Mouse (Mus musculus) granulocyte monocyte progenitor cell, adult 5-6 weeks (primary cell): Measurements from ENCODE around the gene Casc3. TPM values are rescaled to one million over a fixed set of nuclear protein-coding genes. Genes with fewer than 3 reads are reported as not detected.
"Not testable (repeated sequence)": the region's sequence is repeated elsewhere in the genome, so short reads cannot be mapped to it uniquely, and the experiment has no call there.

Experiments
- ATAC-seq: replicated peaks from 2 replicates; pipeline ENCODE4 v1.8.0; 2016; ENCODE audit warnings: mild to moderate bottlenecking, moderate TSS enrichment, inconsistent platforms; ENCODE audit not compliant: poor library complexity, severe bottlenecking
- total RNA-seq, 2 experiments: library from RNA; stranded (forward) in 1 of 2; stranded (reverse) in 1 of 2; fragments of 200-712, 200-1000 nt in 1 of 2; fragments of >200 nt in 1 of 2; fragmentation: Nextera tagmentation in 1 of 2; gene quantifications; 2 replicates each; pipeline ENCODE4 v1.2.3; 2014 to 2017

The Casc3 gene
- total RNA-seq, 2 experiments from 2014 or later, result 31.8 to 46.1 TPM

DNA sequence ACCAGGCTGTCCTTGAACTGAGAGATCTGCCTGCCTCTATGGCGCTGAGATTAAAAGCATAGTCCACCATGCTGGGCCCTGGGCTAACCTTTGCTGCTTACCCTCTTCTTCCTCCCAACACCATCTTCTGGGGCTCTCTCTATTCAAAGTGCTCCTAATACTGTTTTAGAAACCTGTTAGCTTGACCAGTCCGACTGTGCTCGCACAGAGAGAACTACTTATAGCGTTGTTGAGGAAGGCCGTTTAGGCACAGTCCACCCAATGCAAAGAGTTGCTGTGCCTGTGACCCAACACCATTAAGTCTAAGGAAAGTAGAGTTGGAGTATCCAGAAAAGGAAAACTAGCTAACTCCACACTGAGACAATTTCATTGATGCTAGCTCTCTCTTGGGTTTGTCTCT is 16.6 kb upstream of the Casc3 start:
- ATAC-seq, result no peak

DNA sequence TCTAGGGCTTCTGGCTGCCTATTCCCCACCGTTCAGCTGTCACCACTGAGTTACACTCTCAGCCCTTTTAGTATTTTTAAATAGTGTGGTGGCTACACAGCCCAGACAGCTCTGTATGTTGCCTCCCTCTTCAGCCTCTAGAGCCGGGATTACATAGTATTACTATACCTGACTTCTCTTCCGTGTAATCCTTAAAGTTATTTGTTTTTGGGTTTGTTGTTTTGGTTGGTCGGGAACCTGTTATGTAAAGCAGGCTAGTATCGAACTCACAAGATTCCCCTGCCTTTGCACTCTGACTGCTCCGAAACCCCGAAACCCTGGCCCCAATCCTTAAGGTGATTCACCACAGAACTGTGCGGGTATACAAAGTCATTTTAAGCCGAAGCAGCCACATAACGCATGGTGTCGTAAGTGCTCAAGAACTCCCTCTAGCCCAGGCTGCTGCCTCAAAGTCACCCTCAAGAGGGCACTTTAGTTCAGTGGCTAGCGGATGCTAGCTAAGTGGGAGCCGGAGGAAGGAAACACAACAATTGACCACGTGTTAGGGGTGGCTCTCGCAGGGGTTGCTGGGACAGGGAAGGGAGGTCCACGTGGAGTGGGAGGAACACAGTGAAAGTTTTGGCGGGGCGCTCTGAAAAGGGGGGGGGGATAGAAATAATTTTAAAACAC is 16.0 kb upstream of the Casc3 start:
- ATAC-seq, result peak; percentile 82

DNA sequence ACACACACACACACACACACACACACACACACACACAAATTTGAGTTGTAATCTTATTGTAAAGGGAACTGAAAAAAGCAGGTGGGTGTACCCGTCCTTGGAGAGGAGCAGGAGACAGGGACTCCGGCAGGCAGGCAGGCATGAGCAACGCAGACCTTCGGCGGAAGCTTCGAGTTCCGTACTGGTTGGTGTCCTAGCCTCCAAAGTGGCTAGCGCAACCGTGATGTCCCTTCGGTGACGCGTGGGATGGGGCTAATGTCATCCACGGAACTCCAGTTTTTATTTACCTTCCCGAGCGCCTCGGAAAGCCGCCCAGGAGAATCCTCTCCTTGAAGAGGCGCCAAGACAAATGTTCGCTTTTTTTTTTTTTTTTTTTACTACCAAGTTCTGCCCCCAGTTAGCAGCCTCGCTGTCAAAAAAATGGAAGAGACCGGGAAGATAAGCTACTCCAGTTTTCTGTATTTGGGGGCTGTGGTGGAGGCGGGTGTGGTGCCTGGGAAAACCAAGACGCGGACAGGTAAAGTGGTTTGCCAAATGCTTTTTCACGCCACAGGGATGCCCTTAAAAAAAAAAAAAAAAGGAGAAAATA is 15.4 kb upstream of the Casc3 start:
- peak; percentile 41 for ATAC-seq

DNA sequence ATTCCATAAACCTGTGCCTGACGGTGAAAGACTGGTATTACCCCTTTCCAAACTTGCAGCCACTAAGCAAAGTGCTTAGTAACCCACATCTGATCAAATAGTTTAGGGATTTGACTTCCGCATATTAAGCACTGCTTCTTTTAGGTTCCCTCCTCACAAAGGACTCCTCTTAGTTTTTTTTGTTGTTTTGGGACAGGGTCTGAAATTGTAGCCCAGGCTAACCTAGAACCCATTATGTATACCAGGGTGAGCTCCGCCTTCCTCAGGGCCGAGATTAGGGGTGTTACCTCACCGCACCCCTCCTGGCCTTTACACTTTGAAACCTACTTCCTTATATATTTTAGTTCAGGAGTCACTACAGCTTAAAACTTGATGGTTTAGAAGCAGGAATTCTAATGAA is 14.9 kb upstream of the Casc3 start:
- no peak for ATAC-seq

DNA sequence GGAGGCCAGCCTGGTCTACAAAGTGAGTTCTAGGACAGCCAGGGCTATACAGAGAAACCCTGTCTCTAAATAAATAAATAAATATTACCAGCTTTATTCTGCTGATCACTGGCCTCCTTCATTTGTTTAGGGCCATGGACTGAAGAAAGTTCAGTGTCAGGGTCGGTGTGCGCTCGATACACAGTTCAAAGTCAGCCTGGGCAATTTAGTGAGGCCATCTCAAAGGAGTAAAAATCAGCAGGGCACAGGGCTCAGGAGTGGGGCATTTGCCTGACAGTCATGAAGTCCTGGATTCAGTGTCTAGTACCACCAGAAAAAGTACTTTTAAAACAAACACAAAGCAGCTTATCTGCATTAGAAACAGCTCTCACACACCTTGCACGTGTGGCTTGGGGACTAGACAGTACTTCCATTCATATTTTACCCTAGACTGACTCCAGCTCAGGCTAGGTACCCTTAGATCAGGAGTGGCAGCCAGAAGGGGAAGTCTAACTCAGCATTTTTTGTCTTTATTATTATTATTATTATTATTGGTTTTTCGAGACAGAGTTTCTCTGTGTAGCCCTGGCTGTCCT is 14.0 kb upstream of the Casc3 start:
- ATAC-seq, result no peak

DNA sequence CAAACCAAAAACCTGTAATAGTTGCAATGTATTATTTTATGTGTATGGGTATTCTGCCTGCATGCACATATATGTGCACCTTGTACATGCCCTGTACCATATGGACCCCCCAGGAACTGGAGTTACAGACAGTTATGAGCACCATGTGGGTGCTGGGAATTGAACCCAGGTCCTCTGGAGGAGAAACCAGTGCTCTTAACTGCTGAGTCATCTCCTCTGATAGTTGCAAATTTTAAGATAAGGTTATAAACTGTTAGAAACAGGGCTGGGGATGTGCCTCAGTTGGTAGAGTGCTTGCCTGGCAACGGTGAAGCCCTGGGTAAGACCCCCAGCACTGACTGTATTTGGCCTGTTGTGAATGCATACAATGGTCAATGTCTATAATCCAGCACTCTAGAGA is 13.3 kb upstream of the Casc3 start:
- no peak for ATAC-seq

DNA sequence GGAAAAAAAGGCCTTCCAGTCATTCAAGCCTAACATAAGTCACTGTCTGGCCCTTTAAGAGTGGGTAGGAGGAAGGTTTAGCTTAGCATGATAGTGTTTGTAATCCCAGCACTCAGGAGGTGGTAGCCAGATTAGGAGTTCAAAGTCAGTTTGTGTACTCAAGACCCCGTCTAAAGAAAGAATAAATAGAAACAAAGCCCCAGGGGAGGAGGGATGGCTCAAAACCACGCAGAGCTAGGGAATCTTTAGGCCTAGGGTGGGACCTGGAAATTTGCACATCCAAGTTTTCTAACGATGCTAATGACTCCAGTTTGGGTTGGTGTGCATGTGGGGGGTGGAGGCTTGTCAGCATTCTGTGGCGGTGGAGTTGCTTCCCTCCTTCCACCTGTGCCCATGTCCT is 12.6 kb upstream of the Casc3 start:
- no peak for ATAC-seq

DNA sequence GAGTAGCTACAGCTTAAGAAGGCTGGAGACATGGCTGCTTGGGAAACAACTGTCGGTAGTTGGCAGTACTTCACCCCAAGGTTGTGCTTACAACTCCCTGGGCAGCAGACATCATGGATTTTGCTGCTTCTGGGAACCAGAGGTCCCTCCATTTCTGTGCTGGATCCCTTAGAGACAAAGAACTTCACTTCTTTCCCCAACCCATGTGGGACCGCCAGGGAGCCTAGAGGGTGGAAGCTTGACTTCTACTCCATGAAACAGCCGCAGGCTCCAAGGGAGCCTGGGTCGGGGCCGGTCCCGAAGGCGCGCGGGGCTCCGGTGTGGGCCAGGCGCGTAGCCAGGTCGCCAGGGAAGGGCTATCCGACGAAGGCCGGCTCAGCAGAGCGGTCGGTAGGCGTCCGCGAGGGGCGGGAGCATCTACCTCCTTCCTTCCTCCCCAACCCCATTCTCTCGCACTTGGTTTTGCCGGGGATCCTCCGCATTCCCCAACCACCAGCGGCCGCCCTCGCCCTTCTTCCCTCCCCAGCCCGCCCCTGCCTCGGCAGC is 10.2 kb upstream of the Casc3 start:
- peak; percentile 52 for ATAC-seq

DNA sequence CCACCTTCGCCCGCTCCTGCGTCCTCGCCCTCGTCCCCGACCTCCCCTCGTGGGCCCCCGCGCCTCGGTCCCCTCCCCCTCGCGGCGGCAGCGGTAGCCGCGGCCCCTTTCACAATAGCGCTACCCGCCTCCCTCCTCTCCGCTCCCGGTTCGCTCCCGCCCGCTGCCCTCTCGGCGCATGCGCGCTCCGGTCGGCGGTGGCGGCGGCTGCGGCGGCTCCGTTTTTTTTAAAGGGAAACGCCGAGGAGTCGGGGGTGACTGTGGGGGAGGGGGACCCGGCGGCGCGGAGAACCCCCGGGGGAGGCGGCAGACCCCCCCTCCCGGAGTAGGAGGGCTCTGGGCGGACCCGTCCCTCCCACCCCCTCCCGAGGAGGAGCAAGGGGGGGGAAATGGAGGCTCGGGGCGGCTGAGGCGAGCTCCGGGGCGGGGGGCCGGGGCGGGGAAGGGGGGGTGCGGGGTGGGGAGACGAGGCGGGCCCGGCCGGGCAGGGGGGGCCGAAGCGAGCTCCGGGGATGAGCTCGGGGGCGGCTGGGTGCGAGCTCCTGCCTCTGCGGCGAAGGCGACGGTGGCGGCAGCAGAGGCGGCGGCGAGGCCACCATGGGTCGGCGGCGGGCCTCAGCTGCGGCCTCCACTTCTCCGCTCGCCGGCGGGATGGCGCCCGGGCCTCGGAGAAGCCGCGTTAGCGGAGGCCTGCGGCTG is 9.5 kb upstream of the Casc3 start, which contains the start of gene Msl1:
Gene Msl1, plus strand, starts transcription at position 502 of the 699 bp plus-strand sequence.
- peak; percentile 71 for ATAC-seq

DNA sequence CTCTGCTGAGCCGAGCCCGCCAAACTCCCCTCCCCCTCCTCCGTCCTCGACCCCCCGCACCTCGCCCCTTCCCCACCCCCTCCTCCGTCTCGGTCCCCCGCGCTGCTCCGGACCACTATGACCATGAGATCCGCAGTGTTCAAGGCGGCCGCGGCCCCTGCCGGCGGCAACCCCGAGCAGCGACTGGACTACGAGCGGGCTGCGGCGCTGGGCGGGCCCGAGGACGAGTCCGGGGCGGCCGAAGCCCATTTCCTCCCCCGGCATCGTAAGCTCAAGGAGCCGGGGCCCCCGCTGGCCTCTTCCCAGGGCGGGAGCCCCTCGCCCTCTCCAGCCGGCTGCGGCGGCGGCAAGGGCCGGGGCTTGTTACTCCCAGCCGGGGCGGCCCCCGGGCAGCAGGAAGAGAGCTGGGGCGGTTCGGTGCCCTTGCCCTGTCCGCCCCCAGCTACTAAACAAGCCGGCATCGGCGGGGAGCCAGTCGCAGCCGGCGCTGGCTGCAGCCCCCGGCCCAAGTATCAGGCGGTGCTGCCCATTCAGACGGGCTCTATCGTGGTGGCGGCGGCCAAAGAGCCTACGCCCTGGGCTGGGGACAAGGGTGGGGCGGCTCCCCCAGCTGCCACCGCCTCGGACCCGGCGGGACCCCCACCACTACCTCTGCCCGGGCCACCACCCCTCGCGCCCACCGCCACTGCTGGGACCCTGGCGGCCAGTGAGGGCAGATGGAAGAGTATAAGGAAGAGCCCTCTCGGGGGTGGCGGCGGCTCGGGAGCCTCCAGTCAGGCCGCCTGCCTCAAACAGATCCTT is 8.8 kb upstream of the Casc3 start:
- ATAC-seq, result peak; percentile 17; the same call in 1 of the 2 replicates

DNA sequence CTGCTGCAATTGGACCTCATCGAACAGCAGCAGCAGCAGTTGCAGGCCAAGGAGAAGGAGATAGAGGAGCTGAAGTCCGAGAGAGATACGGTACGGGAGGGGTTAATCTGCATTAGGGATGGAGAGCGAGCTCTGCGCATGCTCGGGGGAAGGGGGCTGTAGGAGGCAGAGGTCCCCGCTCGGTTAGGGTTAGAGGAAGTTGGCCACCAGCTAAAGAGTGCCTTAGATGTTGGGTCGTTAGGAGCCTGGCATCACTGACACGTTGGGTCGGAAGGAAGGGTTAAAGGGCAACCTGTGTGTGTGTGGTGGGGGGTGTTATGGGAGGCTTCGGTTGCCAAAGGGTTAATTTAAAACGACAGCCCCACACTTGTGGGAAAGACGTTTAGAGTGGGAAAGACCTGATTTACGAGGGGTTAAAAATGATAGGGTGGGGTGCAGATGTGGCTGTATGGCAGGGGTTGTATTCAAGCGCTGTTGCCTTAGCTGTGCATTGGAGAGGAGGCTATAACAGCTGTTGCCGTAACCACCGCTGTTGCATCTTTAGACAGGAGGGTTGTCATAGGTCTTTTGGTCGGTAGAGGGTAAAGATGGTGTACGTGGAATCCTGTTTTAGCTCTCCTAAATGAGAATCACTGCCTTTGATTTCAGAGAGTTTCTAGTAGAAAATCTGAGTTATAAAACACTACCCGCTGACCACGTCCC is 8.0 kb upstream of the Casc3 start:
- ATAC-seq, result peak; percentile 47

DNA sequence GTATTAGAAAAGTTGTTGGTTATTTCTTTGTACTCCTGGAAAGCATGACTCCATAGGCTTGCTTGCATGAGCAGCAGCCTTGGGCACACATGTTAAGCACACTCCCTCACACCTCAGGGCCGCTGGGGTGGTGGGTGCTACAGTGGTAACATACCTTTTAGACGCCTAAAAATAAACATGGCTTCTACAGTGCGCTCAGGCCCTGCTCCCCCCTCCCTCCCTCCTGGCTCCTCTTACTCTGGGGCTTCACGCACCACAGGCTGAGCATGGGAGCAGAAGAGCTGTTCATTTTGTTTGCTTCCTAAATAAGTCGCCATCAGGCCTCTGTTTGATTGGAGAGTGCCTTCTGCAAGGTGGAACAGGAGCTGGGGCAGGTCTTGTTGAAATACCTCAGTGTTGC is 7.4 kb upstream of the Casc3 start:
- ATAC-seq, result no peak

DNA sequence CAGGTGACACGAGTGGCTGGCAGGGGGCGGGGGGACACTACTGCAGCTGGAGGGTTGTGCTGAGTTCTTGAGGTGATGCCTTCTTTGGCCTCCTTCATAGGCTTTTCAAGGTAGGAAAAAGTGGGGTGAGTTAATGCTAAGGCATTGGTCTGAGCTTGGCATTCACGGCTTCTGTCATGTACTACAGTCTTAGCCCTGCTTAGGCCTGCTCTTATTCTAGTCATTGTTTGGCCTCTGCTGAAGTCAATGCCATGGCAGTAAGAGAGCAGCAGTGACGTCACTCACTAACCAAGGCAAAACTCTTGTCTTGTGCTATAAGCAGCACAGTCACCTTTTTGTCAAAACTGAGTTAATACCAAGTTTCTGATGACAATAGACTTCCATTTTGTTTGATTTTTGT is 6.8 kb upstream of the Casc3 start:
- no peak for ATAC-seq

DNA sequence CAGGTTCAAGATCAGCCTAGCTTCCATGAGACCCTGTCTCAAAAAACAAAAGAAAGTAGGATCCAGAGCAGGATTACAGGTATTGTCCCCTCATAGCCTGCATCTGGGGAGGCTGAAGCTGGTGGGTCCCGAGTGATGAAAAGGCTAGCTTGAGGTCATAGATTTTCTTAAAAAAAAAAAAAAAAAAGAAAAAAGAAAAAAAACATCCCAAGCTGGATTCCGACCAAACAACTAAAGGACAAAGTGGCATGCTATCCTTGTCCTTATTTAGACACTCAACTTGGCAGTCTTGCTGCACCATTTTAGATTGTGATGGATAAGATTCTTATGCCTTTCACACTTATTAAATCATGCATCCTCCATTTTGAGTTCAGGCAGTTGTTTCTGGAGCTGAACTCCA is 3.7 kb downstream of the Casc3 start:
- no peak for ATAC-seq

DNA sequence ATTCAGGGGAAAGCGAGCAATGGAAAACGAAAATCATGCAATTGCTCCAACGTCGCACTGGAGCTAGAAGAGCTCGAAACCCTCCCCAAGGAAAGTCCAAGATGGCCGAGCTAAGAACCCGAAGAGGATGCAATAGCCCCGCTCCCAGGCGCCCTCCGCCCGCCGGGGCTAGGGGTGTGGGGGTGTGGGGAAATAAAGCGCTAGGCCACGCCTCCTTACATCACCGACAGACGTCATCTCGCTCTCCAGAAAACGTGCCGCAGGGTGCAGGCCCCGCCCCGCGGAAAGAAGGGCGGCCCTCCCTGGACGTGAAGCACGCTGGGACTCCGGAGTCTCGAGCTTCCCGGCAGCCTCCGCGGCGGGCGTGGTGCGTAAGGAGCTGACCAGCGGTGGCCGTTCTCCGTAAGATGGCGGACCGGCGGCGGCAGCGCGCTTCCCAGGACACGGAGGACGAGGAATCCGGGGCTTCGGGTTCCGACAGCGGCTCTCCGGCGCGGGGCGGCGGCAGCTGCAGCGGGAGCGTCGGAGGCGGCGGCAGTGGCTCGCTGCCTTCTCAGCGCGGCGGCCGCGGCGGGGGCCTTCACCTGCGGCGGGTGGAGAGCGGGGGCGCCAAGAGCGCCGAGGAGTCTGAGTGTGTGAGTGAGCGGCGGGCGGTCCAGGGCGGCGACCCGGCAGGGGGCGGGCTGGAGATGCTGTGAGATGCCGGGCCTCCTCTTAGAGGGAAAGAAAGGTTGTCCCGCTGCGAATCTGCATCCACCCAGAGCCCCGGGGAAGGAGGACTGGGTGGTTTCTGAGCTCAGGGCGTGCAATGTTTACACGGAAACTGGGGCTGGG is 5.0 kb downstream of the Casc3 start:
- ATAC-seq, result peak; percentile 96

DNA sequence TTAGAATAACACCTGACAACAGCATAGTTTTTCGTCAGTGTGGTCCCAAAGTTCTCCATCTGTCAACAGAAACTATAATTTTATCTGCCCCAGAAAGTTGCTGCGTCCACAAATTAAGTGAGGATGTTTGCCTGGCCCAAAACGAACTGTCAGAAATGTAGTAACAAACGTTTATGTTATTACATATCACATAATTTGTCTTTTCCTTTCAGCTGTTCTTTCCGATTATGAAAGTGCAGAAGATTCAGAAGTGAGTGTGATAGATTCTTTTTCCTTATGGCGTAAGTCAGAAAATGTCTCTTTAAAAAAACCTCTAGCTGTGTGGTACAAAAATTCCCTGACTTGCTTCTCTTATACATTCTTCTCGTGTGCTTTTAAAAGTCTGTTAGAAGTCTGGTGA is 6.0 kb downstream of the Casc3 start:
- no peak for ATAC-seq

DNA sequence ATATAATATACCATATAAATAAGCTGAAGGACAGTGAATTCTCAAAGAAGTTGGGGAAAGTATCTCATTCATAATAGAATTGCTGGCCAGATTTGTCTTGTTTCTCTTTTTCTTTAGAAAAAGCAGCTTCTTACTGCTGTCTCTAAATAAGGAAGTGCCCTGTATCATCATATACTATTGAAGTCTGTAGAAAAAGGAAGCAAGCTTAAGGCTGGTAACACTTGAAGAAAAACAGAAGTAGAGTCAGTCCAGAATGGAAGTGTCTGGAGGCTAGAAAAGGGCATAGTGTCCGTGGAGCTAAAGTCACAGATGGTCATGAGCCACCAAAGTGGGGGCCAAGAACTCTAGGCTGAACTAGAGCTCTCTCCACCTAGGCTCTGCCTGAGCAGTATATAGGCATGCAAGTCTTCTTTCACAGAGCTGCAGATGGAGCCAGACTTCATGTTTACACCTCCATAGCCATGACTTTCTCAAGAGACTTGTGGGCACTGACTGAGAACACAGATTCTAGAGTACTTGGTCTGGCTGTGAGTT is 12.1 kb downstream of the Casc3 start:
- peak; percentile 99 for ATAC-seq

DNA sequence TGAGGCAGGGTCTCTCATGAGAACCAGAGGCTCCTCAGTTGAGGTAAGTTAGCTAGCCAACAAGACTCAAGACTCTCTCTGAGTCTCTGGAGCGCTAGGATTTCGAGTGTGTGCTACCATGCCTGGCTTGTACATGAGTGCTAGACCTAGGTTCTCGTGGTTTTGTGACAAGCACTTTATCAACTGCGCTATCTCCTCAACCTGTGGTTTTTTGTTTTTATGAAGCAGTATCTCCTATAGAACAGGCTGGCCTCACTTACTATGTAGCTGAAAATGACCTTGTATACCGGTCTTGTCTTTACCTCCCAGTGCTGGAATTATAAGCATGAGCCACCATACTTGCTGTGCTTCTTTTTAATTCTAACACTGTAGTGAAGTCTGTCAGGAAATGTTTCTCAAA is 16.3 kb downstream of the Casc3 start:
- no peak for ATAC-seq

DNA sequence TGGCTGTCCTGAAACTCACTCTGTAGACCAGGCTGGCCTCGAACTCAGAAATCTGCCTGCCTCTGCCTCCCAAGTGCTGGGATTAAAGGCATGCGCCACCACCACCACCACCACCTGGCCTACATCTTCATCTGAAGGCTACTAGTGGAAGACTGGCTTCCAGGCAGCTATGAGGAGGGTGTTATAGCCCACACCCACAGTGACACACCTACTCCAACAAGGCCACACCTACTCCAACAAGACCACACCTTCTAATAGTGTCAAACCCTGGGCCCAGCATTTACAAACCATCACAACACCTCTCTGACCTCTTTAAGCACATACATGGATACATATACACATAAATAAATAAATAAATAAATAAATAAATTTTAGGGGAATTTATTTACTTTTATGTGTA is 21.4 kb downstream of the Casc3 start:
- not testable (repeated sequence) for ATAC-seq
